Mouse (Mus musculus): ENCODE results near the gene Rmnd1. TPM values are rescaled to one million over a fixed set of nuclear protein-coding genes. Genes with fewer than 3 reads are reported as not detected.

The Rmnd1 gene
- polyA plus RNA-seq, 1 experiment from 2014 or later: 55.1 TPM

- Histone ChIP-seq H3K4me1 (no peaks in the 10 kb centered on the region), H3K36me3 (peaks cover 78% of the 10 kb centered on the region), H3K9me3 (replicated peaks) (no peaks in the 10 kb centered on the region), H3K27ac (no peak overlapping the region), H3K27me3 (ENCODE audit: low read depth, poor library complexity, severe bottlenecking) (no peaks in the 10 kb centered on the region), H3K4me3 (no peak overlapping the region)
- WGBS: 92% methylated on average over 11 of the region's 11 CpGs
- no peak for DNase-seq (ENCODE audit: low spot score)
Observed at GRCm38 (mm10) chr10:4370105-4370504, 62.1 kb downstream of the Rmnd1 start.

- Histone ChIP-seq H3K36me3 (peaks cover 39% of the 10 kb centered on the region), H3K27me3 (ENCODE audit: low read depth, poor library complexity, severe bottlenecking) (no peaks in the 10 kb centered on the region), H3K4me1 (no peaks in the 10 kb centered on the region), H3K27ac (no peak overlapping the region), H3K4me3 (no peak overlapping the region), H3K9me3 (replicated peaks) (no peaks in the 10 kb centered on the region)
- 92% methylated on average over 3 of the region's 3 CpGs for WGBS
- no peak for DNase-seq (ENCODE audit: low spot score)
Observed at GRCm38 (mm10) chr10:4364618-4365017, 67.6 kb downstream of the Rmnd1 start.

- Histone ChIP-seq H3K4me3 (no peak overlapping the region), H3K4me1 (no peaks in the 10 kb centered on the region), H3K9me3 (replicated peaks) (no peaks in the 10 kb centered on the region), H3K36me3 (0 out of 2 replicates have a peak, but pooled peaks cover 16% of the 10 kb centered on the region), H3K27ac (no peak overlapping the region), H3K27me3 (ENCODE audit: low read depth, poor library complexity, severe bottlenecking) (no peaks in the 10 kb centered on the region)
- no peak for DNase-seq (ENCODE audit: low spot score)
- WGBS: 88% methylated on average over 10 of the region's 10 CpGs
Observed at GRCm38 (mm10) chr10:4357435-4357834, 74.8 kb downstream of the Rmnd1 start.

GRCm38 (mm10) chr10:4356640-4357039 lies 75.5 kb downstream of the Rmnd1 start:
- Histone ChIP-seq H3K4me3 (no peak overlapping the region), H3K9me3 (replicated peaks) (no peaks in the 10 kb centered on the region), H3K4me1 (no peaks in the 10 kb centered on the region), H3K27ac (no peak overlapping the region), H3K27me3 (ENCODE audit: low read depth, poor library complexity, severe bottlenecking) (no peaks in the 10 kb centered on the region), H3K36me3 (0 out of 2 replicates have a peak, but pooled peaks cover 16% of the 10 kb centered on the region)
- 87% methylated on average over 5 of the region's 5 CpGs for whole genome bisulfite sequencing
- DNase-seq (ENCODE audit: low spot score): no peak

GRCm38 (mm10) chr10:4355882-4356451 lies 76.2 kb downstream of the Rmnd1 start:
- DNase-seq (ENCODE audit: low spot score): no peak
- no peaks in the 10 kb centered on the region for H3K27me3 ChIP-seq (ENCODE audit: low read depth, poor library complexity, severe bottlenecking)
- no peak overlapping the region for H3K4me3 ChIP-seq
- H3K27ac ChIP-seq: no peak overlapping the region
- WGBS: 91% methylated on average over 19 of the region's 19 CpGs
- H3K9me3 ChIP-seq (replicated peaks): no peaks in the 10 kb centered on the region
- 0 out of 2 replicates have a peak, but pooled peaks cover 16% of the 10 kb centered on the region for H3K36me3 ChIP-seq
- H3K4me1 ChIP-seq: no peaks in the 10 kb centered on the region

- DNase-seq (ENCODE audit: low spot score): no peak
- Histone ChIP-seq H3K27me3 (ENCODE audit: low read depth, poor library complexity, severe bottlenecking) (no peaks in the 10 kb centered on the region), H3K36me3 (0 out of 2 replicates have a peak, but pooled peaks cover 16% of the 10 kb centered on the region), H3K9me3 (replicated peaks) (no peaks in the 10 kb centered on the region), H3K4me1 (no peaks in the 10 kb centered on the region), H3K4me3 (no peak overlapping the region), H3K27ac (no peak overlapping the region)
- 91% methylated on average over 38 of the region's 38 CpGs for WGBS
Observed at GRCm38 (mm10) chr10:4354371-4355260, 77.6 kb downstream of the Rmnd1 start.

Other genes with a start within 250 kb of the Rmnd1 start
- gene Akap12, start 166.0 kb downstream of the Rmnd1 start, polyA plus RNA-seq (2016; fragmentation: Nextera tagmentation; extraction: Ambion mirVana): 8.4 and 9.0 TPM in 2 replicates
- 21.5 and 23.1 TPM in 2 replicates for gene Zbtb2, start 44.3 kb downstream of the Rmnd1 start, polyA plus RNA-seq (2016; fragmentation: Nextera tagmentation; extraction: Ambion mirVana)
- 30.7 and 33.6 TPM in 2 replicates for gene Armt1, start 79 bp upstream of the Rmnd1 start, polyA plus RNA-seq (2016; fragmentation: Nextera tagmentation; extraction: Ambion mirVana)
- 0.09 TPM in 1 of 2 replicates, not detected in the other for gene Ccdc170, start 50.1 kb upstream of the Rmnd1 start, polyA plus RNA-seq (2016; fragmentation: Nextera tagmentation; extraction: Ambion mirVana)
- 0.18 and 0.24 TPM in 2 replicates for gene Esr1, start 179.2 kb upstream of the Rmnd1 start, polyA plus RNA-seq (2016; fragmentation: Nextera tagmentation; extraction: Ambion mirVana)

Measured in limb, embryonic 10.5 days (tissue).